Mouse (Mus musculus) G1E (cell line): ENCODE measurements around the gene Podxl.
A peak's percentile ranks its signal among the peaks of the same experiment; 100 is the strongest.

Experiments
- CTCF ChIP-seq: IDR thresholded peaks from 2 replicates; pipeline ENCODE4 v1.5.1; 2012; ENCODE audit warnings: low read depth, low read length, inconsistent platforms, mixed read lengths
- TAL1 ChIP-seq: conservative IDR thresholded peaks from 2 replicates; pipeline ENCODE4 v1.6.1; 2012; ENCODE audit warnings: low read depth, low read length, inconsistent platforms, mixed read lengths

DNA sequence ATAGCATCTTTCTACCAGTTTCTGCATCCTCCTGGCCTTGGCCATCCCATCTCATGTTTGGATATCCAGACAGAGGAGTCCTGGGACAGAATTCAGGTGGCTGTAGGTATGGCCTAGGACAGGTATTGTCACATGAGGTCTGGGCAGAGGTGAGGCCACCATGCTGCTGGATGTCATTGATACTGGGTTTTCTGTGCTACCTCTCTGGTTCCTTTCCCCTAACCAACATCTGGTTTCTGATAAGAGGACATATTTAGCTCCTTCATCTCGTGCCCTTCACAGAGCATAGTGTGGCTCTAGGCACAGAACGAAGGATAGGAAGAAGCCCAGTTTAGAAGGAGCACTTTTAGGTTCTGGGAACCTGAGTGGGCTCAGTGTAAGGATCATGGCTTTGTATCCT is 28.3 kb upstream of the Podxl start:
- TF ChIP-seq CTCF (no peak), TAL1 (peak; percentile 80)
